Mouse (Mus musculus) midbrain, embryonic 14.5 days (tissue): ENCODE measurements around the gene En1. TPM values are rescaled to one million over a fixed set of nuclear protein-coding genes. Genes with fewer than 3 reads are reported as not detected.

Experiments used
- ATAC-seq: fragments of 200-750 bp; cut with Nextera tagmentation; 2 replicates; pipeline ENCODE4 v1.8.0; 2017; ENCODE audit warnings: moderate number of reproducible peaks, moderate library complexity; ENCODE audit not compliant: low FRiP score, low TSS enrichment
- DNase-seq: peaks from one replicate; pipeline ENCODE4 v3.0.0-alpha.2; 2015
- H3K27ac ChIP-seq: fragments of 300-500 bp; sonication (generic); replicated peaks from 2 replicates; pipeline ENCODE4 v1.5.1; 2014; ENCODE audit warnings: mild to moderate bottlenecking, low read depth, low read length, moderate library complexity
- H3K27me3 ChIP-seq: fragments of 300-500 bp; sonication (generic); 2 replicates; pipeline ENCODE4 v1.6.1; 2014; ENCODE audit warnings: low read length, control low read depth, mixed read lengths; ENCODE audit not compliant: control insufficient read depth, insufficient read depth
- H3K36me3 ChIP-seq: fragments of 300-500 bp; sonication (generic); 2 replicates; pipeline ENCODE4 v1.6.1; 2014; ENCODE audit warnings: low read length, control low read depth; ENCODE audit not compliant: control insufficient read depth, insufficient read depth
- H3K4me1 ChIP-seq: fragments of 300-500 bp; sonication (generic); 2 replicates; pipeline ENCODE4 v1.6.1; 2014; ENCODE audit warnings: mild to moderate bottlenecking, antibody characterized with exemption, low read length, control low read depth; ENCODE audit not compliant: control insufficient read depth, insufficient read depth
- H3K4me2 ChIP-seq: fragments of 300-500 bp; sonication (generic); 2 replicates; pipeline ENCODE4 v1.6.1; 2014; ENCODE audit warnings: mild to moderate bottlenecking, low read length, moderate library complexity
- H3K4me3 ChIP-seq: fragments of 300-500 bp; sonication (generic); replicated peaks from 2 replicates; pipeline ENCODE4 v1.5.1; 2014; ENCODE audit warnings: low read depth, low read length
- H3K9ac ChIP-seq: fragments of 300-500 bp; sonication (generic); replicated peaks from 2 replicates; pipeline ENCODE4 v1.6.1; 2014; ENCODE audit warnings: mild to moderate bottlenecking, low read length, moderate library complexity
- H3K9me3 ChIP-seq: fragments of 300-500 bp; sonication (generic); 2 replicates; pipeline ENCODE4 v1.6.1; 2016; ENCODE audit warnings: low read length, control low read depth, mixed read lengths; ENCODE audit not compliant: control insufficient read depth
- WGBS: fragments of 180-500 bp; shearing (Covaris S2); extraction: QIAGEN DNeasy Blood & Tissue Kit; methylation state at CpG from one replicate; pipeline ENCODE4 v1.1.7; 2014; 5-methylcytosine and 5-hydroxymethylcytosine counted together
- polyA plus RNA-seq: library from polyadenylated mRNA; unstranded; fragments of >200 nt; fragmentation: Nextera tagmentation; extraction: Ambion mirVana; gene quantifications from 2 replicates; pipeline ENCODE4 v1.2.1, GENCODE M21; 2014

The En1 gene
- polyA plus RNA-seq, 1 experiment from 2014 or later = 16.8 TPM

DNA sequence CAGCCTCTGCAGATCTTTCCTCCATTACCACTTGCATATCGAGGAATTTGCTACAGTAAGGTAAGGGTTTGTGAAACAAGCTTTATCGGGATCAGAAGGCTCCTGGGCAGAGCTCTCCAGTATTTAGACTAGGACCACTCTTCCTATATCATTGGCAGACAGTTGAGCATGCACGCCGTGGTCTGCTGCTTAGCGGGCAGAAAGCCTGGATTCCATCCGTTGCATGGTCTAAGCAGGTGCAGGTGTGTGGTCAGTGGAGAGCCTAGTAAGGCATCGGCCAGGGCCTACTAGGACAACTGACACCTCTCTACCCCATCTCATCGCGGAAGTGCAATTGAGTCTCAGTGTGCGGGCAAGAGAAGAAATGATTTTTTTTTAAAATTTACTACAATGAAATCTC lies 41.2 kb downstream of the En1 start:
- Histone ChIP-seq H3K4me2 (peak overlapping the region; percentile 38), H3K4me1 (peaks cover 6% of the 10 kb centered on the region; the same call in 1 of the 2 replicates), H3K27ac (peak overlapping the region; percentile 81), H3K27me3 (no peaks in the 10 kb centered on the region), H3K4me3 (peak overlapping the region; percentile 1; the same call in 1 of the 2 replicates), H3K36me3 (no peaks in the 10 kb centered on the region), H3K9me3 (no peaks in the 10 kb centered on the region), H3K9ac (peak overlapping the region; percentile 38)
- ATAC-seq = peak; percentile 35; the same call in 1 of the 2 replicates
- peak; percentile 54 for DNase-seq
- 4% methylated on average over 10 of the region's 10 CpGs for WGBS

DNA sequence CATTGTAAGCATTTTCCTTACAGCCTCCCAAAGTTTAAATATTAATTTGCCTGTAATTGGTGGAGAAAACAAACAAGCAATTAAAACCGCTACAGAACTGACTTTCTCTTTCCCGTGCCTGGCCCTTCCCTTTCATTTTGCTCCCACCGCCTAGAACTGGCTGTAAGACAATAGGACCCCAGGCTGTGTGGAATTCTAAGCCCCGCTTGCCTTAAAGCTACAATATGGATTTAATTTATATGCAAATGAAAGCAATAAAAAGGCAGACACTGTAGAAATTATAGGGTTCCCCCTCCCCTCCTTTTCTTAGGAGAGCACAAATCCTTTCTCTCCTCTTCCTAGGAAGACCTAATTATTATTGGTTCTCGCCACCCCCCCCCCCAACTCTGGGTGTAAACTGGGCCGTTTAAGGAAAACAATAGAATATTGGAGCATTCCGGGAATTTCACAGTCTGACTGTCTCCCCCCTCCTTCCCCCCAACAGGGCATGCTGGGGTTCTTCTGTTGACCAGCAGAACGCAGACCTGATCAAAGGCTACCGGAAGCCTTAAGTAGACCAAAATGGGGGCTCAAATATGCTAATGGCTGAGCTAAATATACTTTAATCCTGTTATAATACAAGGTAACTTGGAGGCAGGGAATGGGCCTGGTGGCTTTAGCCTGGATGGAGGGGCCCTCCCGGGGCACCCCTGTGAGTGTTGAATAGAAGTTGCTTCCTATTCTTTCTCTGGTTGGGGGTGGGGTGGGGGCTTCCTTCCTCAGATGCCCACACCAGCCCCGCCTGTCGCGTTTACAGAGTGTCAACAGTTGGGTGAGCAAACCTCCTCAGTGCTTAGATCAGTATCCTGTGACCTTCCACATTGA lies 41.9 kb downstream of the En1 start:
- Histone ChIP-seq H3K36me3 (no peaks in the 10 kb centered on the region), H3K4me1 (peaks cover 6% of the 10 kb centered on the region; the same call in 1 of the 2 replicates), H3K4me2 (peak overlapping the region; percentile 38), H3K4me3 (peak overlapping the region; percentile 1; the same call in 1 of the 2 replicates), H3K9me3 (no peaks in the 10 kb centered on the region), H3K27ac (peak overlapping the region; percentile 81), H3K9ac (no peak overlapping the region; the same call in 1 of the 2 replicates), H3K27me3 (no peaks in the 10 kb centered on the region)
- DNase-seq (peak; percentile 79), ATAC-seq (peak; percentile 80)
- 2% methylated on average over 13 of the region's 13 CpGs for WGBS

DNA sequence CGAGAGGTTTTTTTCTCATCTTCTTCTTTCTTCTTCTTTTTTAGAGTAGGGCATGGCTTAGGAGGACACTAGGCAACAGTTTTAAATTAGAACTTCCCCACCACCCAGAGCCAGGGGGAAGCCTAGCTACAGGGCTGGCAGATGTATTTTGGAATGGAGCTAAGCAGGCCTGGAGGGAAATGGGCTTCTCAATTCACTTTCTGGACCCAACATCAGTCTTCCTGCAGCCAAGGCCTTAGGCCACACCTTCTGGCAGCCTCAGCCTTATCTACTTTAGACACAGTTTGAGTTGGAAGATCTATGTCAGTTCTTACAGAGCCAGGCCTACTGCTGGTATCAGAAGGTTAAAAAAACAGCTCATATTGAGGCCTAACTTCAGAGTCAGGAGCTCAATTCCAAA lies 42.5 kb downstream of the En1 start:
- Histone ChIP-seq H3K4me2 (no peak overlapping the region), H3K9ac (no peak overlapping the region), H3K4me3 (no peak overlapping the region), H3K27ac (peak overlapping the region; percentile 5; the same call in 1 of the 2 replicates), H3K9me3 (no peaks in the 10 kb centered on the region), H3K36me3 (no peaks in the 10 kb centered on the region), H3K27me3 (no peaks in the 10 kb centered on the region), H3K4me1 (peaks cover 6% of the 10 kb centered on the region; the same call in 1 of the 2 replicates)
- DNase-seq = peak; percentile 27
- 13% methylated on average over 1 of the region's 1 CpGs for WGBS
- no peak for ATAC-seq

DNA sequence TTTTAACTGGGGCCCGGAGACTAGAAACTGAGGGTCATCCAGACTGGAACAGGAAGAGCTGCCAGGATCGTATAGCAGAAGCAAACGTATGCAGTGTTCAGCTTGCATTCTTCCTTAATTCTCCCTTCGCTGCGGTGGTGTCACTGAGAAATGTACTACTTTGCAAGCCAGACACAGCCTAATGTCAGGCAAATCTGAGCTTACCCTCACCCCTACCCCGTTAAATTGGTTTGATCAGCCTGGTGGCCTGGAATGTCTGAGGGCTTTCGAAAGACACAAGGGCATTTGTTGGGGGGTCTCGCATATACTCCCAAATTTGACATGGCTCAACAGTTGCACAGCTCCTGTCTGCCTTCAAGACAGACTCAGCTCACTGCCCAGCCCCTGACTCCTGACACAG lies 47.9 kb downstream of the En1 start:
- DNase-seq = no peak
- Histone ChIP-seq H3K36me3 (no peaks in the 10 kb centered on the region), H3K9ac (no peak overlapping the region), H3K4me3 (no peak overlapping the region), H3K27me3 (no peaks in the 10 kb centered on the region), H3K4me2 (no peak overlapping the region), H3K9me3 (no peaks in the 10 kb centered on the region), H3K4me1 (no peaks in the 10 kb centered on the region), H3K27ac (no peak overlapping the region)
- no peak for ATAC-seq
- WGBS = 39% methylated on average over 8 of the region's 8 CpGs

DNA sequence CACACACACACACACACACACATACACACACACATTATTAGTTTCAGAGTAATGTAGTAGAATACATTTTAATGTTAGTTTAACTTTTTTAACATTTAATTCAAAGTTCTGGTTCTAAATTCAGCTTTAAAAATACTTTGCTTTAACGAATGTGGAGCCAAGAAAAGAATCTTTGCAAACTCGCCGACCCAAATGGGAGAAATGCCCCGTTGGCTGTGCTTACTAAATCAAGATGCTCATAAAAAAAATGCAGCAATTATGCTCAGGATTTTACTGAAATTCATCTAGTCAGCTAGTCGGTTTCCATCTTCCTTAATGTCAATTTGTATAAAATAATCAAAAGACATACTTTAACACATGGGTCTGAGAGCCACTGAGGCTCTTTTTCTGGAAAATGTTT lies 49.8 kb downstream of the En1 start:
- no peaks in the 10 kb centered on the region for H3K36me3 ChIP-seq
- H3K9me3 ChIP-seq = no peaks in the 10 kb centered on the region
- DNase-seq (no peak), ATAC-seq (no peak)
- WGBS = 84% methylated on average over 5 of the region's 5 CpGs
- H3K9ac ChIP-seq = no peak overlapping the region
- H3K4me3 ChIP-seq = no peak overlapping the region
- H3K27me3 ChIP-seq = no peaks in the 10 kb centered on the region
- no peak overlapping the region for H3K27ac ChIP-seq
- no peaks in the 10 kb centered on the region for H3K4me1 ChIP-seq
- H3K4me2 ChIP-seq = no peak overlapping the region

DNA sequence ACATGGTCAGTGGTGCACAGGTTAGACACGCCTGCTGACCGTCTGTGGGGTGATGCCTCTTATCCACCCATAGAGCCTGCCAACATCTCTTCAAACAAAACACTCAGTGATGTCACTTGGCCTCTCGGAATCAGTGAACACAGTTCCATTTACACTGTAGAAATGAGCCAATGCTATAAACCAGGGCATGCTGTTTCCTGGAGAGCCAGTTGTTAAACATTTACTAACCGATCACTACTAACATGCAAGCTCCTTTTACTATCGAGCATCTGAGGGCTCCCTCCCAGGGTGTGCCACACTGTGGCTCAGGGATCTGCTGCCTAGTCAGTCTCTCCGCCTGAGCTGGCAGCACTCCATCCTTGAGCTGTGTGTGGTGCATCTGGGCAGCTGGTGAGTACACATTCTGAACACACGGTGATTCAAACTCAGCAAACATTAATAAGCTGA lies 52.8 kb downstream of the En1 start:
- Histone ChIP-seq H3K9me3 (no peaks in the 10 kb centered on the region), H3K36me3 (no peaks in the 10 kb centered on the region), H3K27ac (peak overlapping the region; percentile 20; the same call in 1 of the 2 replicates), H3K4me2 (no peak overlapping the region), H3K4me1 (no peaks in the 10 kb centered on the region), H3K27me3 (no peaks in the 10 kb centered on the region), H3K4me3 (no peak overlapping the region), H3K9ac (no peak overlapping the region)
- DNase-seq = peak; percentile 53
- WGBS = 72% methylated on average over 7 of the region's 7 CpGs
- peak; percentile 68; the same call in 1 of the 2 replicates for ATAC-seq

Other genes starting within 250 kb of the En1 start
- not detected in 2 replicates for gene Marco, start 97.4 kb upstream of the En1 start, polyA plus RNA-seq